In the genomic region with DNA sequence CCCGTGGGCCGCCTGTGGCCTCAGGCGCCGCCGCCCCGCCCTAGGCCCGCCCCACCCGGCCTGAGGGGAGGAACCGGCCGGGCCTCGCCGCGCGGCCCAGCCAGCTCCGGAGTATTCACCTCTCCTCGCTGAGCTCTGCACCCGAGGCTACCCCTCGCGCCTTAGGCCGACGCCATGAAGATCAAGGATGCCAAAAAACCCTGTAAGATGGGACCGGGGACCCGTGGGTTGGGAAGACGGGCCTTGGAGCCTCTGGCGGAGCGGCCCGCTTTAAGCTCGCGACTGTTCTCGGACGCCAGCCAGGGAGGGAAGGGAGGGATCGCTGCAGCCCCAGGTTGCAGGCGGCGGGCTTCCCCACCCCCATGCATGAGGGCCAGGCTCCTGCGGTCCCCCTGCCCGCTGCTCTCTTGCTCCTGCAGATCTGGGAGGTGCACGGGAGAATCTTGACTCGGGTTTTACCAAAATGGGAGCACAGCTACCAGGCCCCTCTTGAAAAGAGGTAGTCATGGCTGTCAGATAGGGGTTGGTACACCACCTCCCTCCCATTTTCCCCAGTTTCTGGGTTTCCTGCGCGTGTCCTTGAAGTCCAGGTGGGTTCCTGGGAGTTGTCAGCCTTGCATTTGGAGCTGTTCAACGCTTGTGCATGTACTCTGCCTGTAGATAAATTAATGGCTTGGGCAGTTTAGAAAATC, we compare ENCODE assay signal across 1 mouse cellular context.
TF ChIP-seq lines count a peak whose summit lies in the region.

No protein-coding gene starts in this region.

TF ChIP-seq in CH12.LX, 34 proteins besides CTCF, POLR2A, EP300 and RAD21 (continued from another document):
- no peak for TF ChIP-seq PAX5 (IDR thresholded peaks at IDR 0.05; ENCODE audit: low read length)
- no peak for TF ChIP-seq JUND (conservative IDR thresholded peaks at IDR 0.05; ENCODE audit: low read depth, low read length)
- TF ChIP-seq RCOR1 (conservative IDR thresholded peaks at IDR 0.05; ENCODE audit: low read depth, low read length) = no peak
- no peak for TF ChIP-seq JUN (IDR thresholded peaks at IDR 0.05; ENCODE audit: insufficient read depth, low read depth, low read length)
- no peak; the same call in 1 of the 2 replicates for TF ChIP-seq MYC (IDR thresholded peaks at IDR 0.05; ENCODE audit: low read depth, low read length)
- TF ChIP-seq TCF12 (IDR thresholded peaks at IDR 0.05; ENCODE audit: low read depth, low read length) = no peak; the same call in 1 of the 2 replicates
- no peak for TF ChIP-seq USF1 (IDR thresholded peaks at IDR 0.05; ENCODE audit: low read depth, low read length)
- TF ChIP-seq NRF1 (IDR thresholded peaks at IDR 0.05; ENCODE audit: low read depth, low read length) = no peak
- 0 out of 2 replicates have a peak, but pooled peaks have one; percentile 36 for TF ChIP-seq ZMIZ1 (IDR thresholded peaks at IDR 0.05; ENCODE audit: low read depth, low read length)
- TF ChIP-seq KAT2A (IDR thresholded peaks at IDR 0.05; ENCODE audit: insufficient replicate concordance, low read length) = no peak
- TF ChIP-seq ZC3H11A (IDR thresholded peaks at IDR 0.05; ENCODE audit: low read depth, low read length) = no peak
- TF ChIP-seq ELF1 (IDR thresholded peaks at IDR 0.05; ENCODE audit: low read depth, low read length) = no peak
- 0 out of 2 replicates have a peak, but pooled peaks have one; percentile 19 for TF ChIP-seq IRF4 (IDR thresholded peaks at IDR 0.05; ENCODE audit: low read depth, low read length)
- no peak for TF ChIP-seq ZNF384 (IDR thresholded peaks at IDR 0.05; ENCODE audit: low read depth, low read length)
- TF ChIP-seq BHLHE40 (IDR thresholded peaks at IDR 0.05; ENCODE audit: low read depth, low read length) = no peak
- TF ChIP-seq SIN3A (IDR thresholded peaks at IDR 0.05; ENCODE audit: low read length) = peak; percentile 70
- no peak for TF ChIP-seq USF2 (conservative IDR thresholded peaks at IDR 0.05; ENCODE audit: low read depth, low read length)
- peak; percentile 84 for TF ChIP-seq MXI1 (IDR thresholded peaks at IDR 0.05; ENCODE audit: low read depth, low read length)
- no peak for TF ChIP-seq MAZ (IDR thresholded peaks at IDR 0.05; ENCODE audit: low read depth, low read length)
- TF ChIP-seq ZKSCAN1 (IDR thresholded peaks at IDR 0.05; ENCODE audit: borderline replicate concordance, low read depth, low read length) = no peak
- TF ChIP-seq CHD2 (IDR thresholded peaks at IDR 0.05; ENCODE audit: low read length) = peak; percentile 66; the same call in 1 of the 2 replicates
- TF ChIP-seq HCFC1 (IDR thresholded peaks at IDR 0.05; ENCODE audit: low read depth, low read length) = no peak
- TF ChIP-seq UBTF (IDR thresholded peaks at IDR 0.05; ENCODE audit: low read depth, low read length) = peak; percentile 61
- TF ChIP-seq MAX (IDR thresholded peaks at IDR 0.05; ENCODE audit: low read length) = 0 out of 2 replicates have a peak, but pooled peaks have one; percentile 52
- TF ChIP-seq POLR2AphosphoS2 (IDR thresholded peaks at IDR 0.05; ENCODE audit: low read depth, low read length) = peak; percentile 77
- no peak for TF ChIP-seq MAFK (IDR thresholded peaks at IDR 0.05; ENCODE audit: insufficient replicate concordance, low read length)
- TF ChIP-seq CHD1 (IDR thresholded peaks at IDR 0.05; ENCODE audit: low read depth, low read length) = peak; percentile 60; the same call in 1 of the 2 replicates
- TF ChIP-seq TBP (conservative IDR thresholded peaks at IDR 0.05; ENCODE audit: low read depth, low read length) = no peak
- no peak for TF ChIP-seq GABPA (IDR thresholded peaks at IDR 0.05; ENCODE audit: insufficient replicate concordance, low read depth, low read length)
- no peak for TF ChIP-seq SMC3 (IDR thresholded peaks at IDR 0.05; ENCODE audit: low read depth, low read length)
- no peak for TF ChIP-seq E2F4 (IDR thresholded peaks at IDR 0.05; ENCODE audit: insufficient replicate concordance, low read depth, low read length)
